Mouse (Mus musculus): ENCODE measurements around the gene Lrrfip1.

DNA sequence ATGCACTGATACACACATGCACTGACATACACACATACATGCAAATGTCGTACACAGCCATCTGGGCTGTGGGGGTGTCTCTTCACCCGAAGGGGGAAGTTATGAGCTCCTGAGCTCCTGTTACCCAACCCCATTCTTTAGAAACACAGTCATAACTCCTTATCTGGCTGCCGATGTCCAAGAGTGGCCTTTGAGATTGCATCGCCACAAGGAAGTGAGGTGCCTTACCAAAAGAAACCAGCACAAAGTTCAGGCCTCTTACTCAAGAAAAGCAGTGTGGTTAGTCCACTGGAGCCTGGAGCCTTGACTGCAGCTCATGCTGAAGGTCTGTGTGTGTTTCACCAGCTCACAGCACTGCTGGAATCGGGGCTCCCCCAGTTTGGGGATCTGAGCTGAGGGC lies 43.1 kb downstream of the Lrrfip1 start:
- TF ChIP-seq EP300 (optimal IDR thresholded peaks at IDR 0.05) (no peak), CTCF (IDR thresholded peaks at IDR 0.05; ENCODE audit: low read depth) (no peak)

Data from stomach, postnatal 0 days (tissue).